Mouse (Mus musculus) B cell, adult 2 months (primary cell): Measurements from ENCODE around the gene H2-DMb1.
A peak's percentile ranks its signal among the peaks of the same experiment; 100 is the strongest.

Experiments
- DNase-seq, 2 experiments: peaks; one replicate each; pipeline ENCODE4 v3.0.0; 2022

Gene H2-DMb1

GRCm38 (mm10) chr17:34123518-34123917 is 29.4 kb upstream of the H2-DMb1 start:
- DNase-seq, result no peak

GRCm38 (mm10) chr17:34124649-34125048 is 28.2 kb upstream of the H2-DMb1 start:
- DNase-seq, result no peak

GRCm38 (mm10) chr17:34126826-34127420 is 25.9 kb upstream of the H2-DMb1 start:
- DNase-seq, result no peak

- peak; percentile 89 to 91 for DNase-seq
These were observed 25.4 kb upstream of the H2-DMb1 start for GRCm38 (mm10) chr17:34127475-34127874.

- no peak for DNase-seq
These were observed 24.5 kb upstream of the H2-DMb1 start for GRCm38 (mm10) chr17:34128264-34128937.

GRCm38 (mm10) chr17:34128944-34129791 is 23.7 kb upstream of the H2-DMb1 start:
- no peak for DNase-seq

- no peak for DNase-seq
These were observed 22.6 kb upstream of the H2-DMb1 start for GRCm38 (mm10) chr17:34130073-34130947.

GRCm38 (mm10) chr17:34131911-34132310 is 21.0 kb upstream of the H2-DMb1 start:
- DNase-seq, result no peak

- peak in 1 of 2 experiments; percentile 56 for DNase-seq
These were observed 19.6 kb upstream of the H2-DMb1 start for GRCm38 (mm10) chr17:34133289-34133688.

- DNase-seq, result no peak
These were observed 18.4 kb upstream of the H2-DMb1 start for GRCm38 (mm10) chr17:34134451-34134850.

GRCm38 (mm10) chr17:34135297-34136224 is 17.3 kb upstream of the H2-DMb1 start:
- DNase-seq, result peak; percentile 99

GRCm38 (mm10) chr17:34137601-34138000 is 15.3 kb upstream of the H2-DMb1 start:
- DNase-seq, result no peak

- DNase-seq, result no peak
These were observed 14.2 kb upstream of the H2-DMb1 start for GRCm38 (mm10) chr17:34138655-34139054.

- DNase-seq, result no peak
These were observed 13.5 kb upstream of the H2-DMb1 start for GRCm38 (mm10) chr17:34139416-34139815.

GRCm38 (mm10) chr17:34140240-34140639 is 12.6 kb upstream of the H2-DMb1 start:
- DNase-seq, result no peak

- DNase-seq, result no peak
These were observed 11.4 kb upstream of the H2-DMb1 start for GRCm38 (mm10) chr17:34141448-34141847.

- DNase-seq, result no peak
These were observed 10.3 kb upstream of the H2-DMb1 start for GRCm38 (mm10) chr17:34142456-34143010.

- peak; percentile 98 to 99 for DNase-seq
These were observed 9.8 kb upstream of the H2-DMb1 start, which contains the start of gene H2-DMb2 for GRCm38 (mm10) chr17:34143033-34143432. TSS of gene H2-DMb2 (plus strand) at chr17:34143307.

- no peak for DNase-seq
These were observed 9.4 kb upstream of the H2-DMb1 start for GRCm38 (mm10) chr17:34143461-34143860.

GRCm38 (mm10) chr17:34144221-34144620 is 8.7 kb upstream of the H2-DMb1 start:
- DNase-seq, result peak; percentile 52 to 62

GRCm38 (mm10) chr17:34144960-34145371 is 7.9 kb upstream of the H2-DMb1 start:
- DNase-seq, result peak; percentile 88 to 92
